Mouse (Mus musculus) adrenal gland, adult 18-20 months (tissue): ENCODE measurements around the gene Ndufa4l2. TPM values are rescaled to one million over a fixed set of nuclear protein-coding genes. Genes with fewer than 3 reads are reported as not detected.

Experiments used
- DNase-seq, 2 experiments: peaks; one replicate each; pipeline ENCODE4 v3.0.0; 2021 to 2022; ENCODE audit warnings: low spot score in 2 of 2
- total RNA-seq, 2 experiments: library from RNA; stranded (reverse); gene quantifications; 1 replicate in 1 of 2; 2 replicates in 1 of 2; pipeline ENCODE4 v1.2.3; 2021

Gene Ndufa4l2
- total RNA-seq, 2 experiments from 2014 or later = 36.0 to 55.3 TPM

DNA sequence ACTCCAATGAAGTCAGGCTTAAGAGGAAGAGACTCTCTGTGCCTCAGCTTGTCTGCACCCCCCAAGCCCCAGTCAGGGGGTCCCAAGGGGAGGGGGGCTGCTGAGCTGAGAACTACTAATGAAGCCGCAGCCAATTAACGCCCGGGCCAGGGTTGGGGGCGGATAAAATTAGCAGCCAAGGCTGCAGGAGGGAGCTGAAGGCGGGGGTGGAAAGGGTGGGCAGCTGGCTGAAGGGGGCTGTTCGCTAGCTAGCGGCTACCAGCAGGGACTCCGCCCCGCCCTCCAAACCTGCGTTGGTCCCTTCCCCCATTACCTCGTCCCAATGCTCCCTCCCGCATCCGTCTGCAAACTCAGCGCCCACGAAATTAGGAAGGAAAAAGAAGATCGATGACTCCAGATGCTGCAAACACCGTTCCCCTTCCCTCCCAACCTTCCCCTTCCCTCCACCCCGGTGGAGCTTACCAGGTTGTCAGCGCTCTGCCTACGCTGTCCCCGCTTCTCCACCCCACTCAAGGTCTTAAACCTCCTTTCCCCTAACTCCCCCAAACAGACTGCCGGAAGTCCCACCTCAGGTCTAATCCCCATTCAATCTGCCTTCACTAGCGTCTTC lies 10.0 kb downstream of the Ndufa4l2 start:
- DNase-seq = no peak

DNA sequence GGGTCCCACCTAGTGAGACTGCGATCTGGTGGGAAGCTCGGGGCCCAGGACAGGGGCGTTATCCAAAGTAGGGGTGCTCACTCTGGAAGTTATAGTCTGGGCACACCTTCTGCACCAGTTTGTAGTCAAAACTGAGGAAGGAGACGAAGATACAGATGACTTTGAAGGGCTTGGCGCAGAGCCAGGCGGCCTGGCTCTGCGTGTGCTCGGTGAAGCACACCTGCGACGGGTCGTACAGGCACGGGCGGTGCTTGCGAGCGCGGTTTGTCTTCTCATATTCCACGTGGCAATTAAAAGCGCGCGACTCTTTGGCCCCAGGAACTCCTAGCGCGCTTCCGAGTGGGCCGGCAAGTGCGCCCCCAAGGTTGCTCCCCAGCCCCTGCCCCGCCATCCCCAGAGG lies 11.3 kb downstream of the Ndufa4l2 start:
- DNase-seq = no peak

DNA sequence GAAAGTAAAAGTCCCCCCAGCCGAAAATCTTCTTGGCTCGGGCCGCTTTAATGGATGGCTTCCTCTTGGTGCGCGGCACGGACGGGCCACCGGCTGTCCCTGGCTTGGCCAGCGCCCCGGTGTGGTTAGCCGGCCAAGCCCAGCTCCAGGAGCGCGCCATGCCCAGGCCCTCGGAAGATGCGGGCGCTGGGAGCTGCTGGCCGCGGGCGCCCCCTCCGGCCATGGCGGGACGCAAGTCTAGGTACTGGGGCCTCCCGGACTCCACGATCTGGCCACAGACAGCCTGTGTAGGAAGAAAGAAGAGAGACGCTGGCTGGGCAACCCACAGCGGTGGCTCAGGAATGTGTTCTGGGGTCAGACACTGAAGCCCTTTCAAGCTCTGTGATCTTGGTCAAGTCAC lies 11.9 kb downstream of the Ndufa4l2 start:
- DNase-seq = peak; percentile 56 to 65

DNA sequence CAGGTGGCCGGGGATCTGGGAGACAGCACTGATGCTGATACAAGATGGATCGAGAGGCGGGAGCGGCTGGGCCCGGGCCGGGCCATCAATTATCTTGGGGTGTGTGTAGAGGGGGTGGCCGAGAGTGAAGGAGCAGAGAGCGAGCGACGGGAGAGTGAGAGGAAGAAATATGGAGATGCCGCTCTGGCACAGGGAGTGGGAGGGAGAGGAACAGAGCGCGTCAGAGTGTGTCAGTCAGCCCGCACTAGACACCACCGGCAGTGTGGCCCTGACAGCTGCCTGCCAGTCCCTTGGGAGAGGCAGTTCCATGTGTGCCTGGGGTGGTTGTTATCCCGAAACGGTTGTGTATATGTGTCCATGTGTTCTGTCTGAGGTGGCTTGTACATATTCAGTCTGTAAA lies 12.7 kb downstream of the Ndufa4l2 start:
- DNase-seq = no peak

DNA sequence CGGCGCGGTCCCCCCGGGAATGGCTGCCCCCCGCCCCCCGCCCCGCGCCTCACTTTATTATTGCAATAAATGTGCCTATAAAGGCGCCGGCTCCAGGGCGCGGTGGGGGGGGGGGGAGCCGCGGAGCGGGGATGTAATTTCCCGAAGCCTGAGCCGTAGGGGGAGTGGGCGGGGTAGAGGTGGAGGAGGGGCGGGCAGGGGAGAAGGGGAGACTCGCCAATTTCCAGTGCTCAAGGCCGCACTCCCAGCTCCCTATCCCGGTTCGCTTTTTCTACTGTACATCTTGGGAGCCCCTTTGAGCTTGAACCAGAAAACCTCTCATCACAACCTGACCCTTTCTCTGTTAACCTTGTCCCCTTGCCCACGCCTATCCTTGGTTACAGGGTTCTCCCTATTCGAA lies 16.2 kb downstream of the Ndufa4l2 start:
- DNase-seq = no peak

DNA sequence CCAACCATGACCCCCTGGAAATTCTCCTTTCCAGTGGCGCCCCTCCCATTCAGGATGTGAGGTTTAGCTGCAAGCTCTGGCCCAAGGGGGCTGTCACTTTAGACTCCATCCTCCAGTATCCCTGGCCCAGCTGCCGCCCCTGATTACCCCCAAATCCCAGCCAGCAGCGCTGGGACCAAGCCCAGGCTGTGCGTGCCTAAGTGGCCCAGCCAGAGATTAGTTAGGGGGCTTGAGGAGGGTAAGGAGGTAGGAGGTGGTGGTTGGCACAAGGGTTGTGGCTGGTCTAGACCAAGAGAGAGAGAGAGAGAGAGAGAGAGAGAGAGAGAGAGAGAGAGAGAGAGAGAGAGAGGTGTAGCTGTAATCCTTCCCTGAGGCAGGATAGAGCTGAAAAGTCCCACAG lies 16.8 kb downstream of the Ndufa4l2 start:
- no peak for DNase-seq

DNA sequence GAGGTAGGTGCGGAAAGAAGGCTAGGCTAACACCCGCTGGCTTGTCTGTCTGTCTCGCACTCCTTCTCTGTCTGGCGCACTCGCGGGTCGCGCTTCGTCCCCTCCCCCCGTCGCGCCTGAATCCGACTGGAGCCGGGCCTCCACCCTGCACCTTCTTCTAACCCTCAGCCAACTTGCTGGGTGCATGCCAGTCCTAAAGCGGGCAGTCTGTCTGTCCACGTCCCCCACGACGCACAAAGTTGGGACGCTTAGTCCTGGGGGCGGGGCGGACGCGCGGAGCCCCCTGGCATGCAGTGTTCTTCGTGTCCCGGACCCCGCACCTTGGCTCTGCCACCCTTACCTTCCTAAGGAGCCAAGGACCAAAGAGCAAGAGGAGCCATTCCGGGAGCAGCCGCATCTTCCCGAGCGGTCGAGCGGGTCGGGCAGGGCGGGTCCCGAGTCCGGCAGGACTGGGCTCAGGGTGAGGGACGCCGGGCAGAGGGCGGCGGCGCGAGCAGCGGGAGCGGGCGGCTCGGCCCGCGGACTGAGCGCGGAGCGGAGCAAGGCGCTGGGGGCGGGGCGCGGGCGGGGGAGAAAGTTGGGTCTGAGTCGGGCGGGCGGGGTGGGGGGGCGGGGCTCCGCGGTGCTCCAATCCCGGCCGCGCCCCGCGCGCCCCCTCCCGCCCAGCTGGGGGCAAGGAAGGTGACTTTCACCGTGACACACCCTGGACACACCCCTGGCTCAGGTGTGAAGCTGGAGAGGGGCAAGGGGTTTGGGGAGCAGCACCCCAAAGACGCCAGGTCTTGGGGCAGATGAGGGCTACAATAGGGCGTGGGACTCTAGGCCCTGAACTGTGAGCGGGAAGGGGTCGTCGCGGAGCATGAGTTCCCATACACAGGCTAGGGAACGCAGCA lies 19.5 kb downstream of the Ndufa4l2 start, which contains the start of gene Nxph4:
Gene Nxph4 (minus strand): TSS at position 524 of the 893 bp plus-strand sequence.
- peak in 1 of 2 experiments; percentile 38 for DNase-seq

DNA sequence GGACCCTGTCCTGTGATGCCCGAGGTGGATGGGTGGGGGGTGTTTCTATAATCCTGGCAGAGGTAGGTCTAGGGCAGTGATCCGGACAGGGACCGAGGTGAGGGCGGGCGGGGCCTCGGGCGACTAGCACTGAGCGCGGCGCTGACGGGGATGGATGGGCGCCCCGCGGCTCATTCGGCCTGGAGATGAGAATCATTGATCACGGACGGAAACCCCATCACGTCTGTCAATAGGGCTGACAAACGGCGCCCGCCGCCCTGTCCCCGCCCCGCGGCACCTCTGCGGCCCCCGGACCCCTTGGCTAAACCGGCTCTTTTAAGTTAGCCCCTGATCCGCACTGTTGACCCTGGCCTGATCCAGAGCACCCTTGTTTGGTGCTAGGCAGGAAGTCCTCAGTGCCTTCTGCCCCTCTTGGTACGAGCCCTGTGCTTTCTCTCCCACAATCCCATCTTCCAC lies 20.2 kb downstream of the Ndufa4l2 start:
- no peak for DNase-seq

DNA sequence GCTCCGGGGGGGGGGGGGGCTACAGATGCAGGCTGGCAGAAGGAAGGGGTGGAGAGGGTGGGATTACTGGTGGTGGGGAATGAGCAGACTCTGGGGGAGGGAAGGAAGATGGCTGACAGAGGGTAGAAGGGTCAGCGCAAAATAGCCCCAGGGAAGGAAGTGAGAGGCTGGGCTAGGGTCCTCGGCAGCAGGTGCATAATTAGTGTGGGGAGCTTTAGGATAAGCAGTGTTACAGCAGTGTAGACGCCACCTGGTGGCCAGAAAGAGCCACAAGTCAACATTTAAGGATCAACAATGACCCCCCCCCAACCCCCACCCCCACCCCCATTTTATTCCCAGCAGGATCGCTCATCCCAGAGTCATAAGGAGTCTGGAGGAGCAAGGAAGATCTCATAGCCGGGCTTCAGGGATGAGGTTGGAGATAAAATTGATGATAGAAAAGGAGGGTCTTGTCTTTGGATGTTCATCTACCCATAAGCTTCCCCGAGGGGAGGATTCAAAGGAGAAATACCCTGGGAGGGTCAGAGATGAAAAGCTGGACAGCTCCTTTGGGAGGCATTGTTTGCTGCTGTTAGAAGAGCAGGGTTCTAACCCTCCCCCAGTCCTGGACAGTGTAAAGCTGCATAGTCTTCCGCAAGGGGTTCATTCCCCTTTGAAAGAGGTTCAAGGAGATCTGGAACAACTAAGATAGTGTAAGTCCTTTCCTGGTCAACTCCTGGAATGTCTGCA lies 22.0 kb downstream of the Ndufa4l2 start:
- DNase-seq = peak in 1 of 2 experiments; percentile 47

DNA sequence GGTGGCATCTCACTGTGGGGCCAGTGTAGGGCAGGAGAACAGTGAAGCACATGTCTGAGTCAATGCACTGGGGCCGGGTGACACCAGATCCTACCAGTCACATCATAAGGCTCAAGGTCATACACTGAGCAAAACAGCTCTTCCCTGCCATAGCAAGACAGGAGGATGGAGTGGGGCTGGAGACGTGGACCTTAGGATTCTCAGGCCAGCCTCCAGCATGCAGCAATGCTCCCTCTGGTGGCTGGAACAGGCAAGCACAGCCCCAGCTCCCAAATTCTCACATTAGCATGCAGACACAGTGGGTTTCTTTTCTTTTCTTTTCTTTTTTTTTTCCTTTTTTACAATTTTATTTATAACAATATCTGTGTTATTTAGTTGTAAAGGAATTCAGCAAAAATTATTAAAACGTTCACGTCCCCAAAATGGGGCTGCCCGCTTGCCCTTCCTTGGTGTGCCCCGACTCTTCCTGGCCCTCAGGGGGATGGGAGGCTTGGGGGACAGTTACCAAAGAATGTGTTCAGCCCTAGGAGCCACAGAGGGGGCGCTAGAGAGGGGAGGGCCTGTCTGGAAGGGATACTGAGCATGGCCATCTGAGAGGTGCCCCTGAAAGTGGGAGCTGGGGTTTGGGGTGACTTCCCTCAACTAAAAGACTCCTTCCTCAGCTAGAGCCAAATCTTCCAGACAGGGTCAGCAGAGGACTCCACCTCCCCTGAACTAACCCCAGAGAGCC lies 23.3 kb downstream of the Ndufa4l2 start:
- peak; percentile 75 to 76 for DNase-seq

DNA sequence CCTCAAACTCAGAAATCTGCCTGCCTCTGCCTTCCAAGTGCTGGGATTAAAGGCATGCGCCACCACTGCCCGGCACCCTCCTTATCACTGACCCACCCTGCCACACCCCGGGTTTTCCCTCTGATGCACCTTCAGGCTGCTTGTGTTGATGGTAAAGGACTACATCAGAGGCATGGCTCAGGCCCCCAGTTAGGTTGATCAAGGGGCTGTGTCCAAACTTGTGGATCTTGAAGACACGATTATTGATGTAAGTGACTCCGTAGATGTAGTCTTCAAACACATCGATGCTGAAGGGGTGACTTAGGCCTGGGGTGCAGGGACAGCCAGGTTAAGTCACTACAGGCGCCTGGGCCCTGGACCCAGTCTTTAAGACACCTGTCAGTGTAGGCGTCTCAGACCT lies 26.7 kb downstream of the Ndufa4l2 start:
- DNase-seq = no peak

DNA sequence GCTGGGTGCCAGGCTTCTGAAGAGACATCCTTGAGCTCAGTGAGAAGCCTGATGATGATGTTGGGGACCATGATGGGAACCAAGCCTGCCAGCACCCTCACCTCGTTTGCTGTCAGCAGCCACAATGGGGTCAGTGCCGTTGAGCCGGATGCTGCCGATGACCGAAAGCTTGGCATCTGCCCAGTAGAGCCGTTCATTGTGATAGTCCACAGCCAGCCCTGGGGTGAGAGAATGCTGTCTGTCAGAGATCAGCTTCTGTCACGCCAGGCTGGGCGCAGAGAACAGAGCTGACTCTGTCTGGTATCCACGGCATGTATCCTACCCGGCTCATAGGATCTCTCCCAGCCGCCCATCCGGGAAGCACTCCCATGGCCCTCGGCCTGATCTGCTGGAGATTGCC lies 27.3 kb downstream of the Ndufa4l2 start:
- no peak for DNase-seq

DNA sequence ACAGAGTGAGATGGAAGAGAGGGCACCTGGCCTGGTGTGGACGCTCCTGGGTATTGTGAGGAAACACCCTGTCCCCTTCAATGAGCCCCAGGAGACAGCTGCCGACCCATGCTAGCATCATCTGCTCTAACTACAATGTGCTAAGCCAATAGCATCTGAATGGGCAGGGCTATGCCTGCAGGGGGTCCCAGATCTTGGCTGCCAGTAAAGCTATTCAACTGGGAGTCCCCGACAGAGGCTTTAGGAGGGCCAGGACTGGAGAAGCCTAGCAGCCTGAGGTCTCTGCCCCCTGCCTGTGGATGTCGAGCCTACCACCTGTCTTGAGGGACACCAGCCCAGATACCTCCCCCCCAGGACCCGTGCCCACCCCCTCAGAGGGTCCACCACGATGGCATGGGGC lies 28.0 kb downstream of the Ndufa4l2 start:
- no peak for DNase-seq

DNA sequence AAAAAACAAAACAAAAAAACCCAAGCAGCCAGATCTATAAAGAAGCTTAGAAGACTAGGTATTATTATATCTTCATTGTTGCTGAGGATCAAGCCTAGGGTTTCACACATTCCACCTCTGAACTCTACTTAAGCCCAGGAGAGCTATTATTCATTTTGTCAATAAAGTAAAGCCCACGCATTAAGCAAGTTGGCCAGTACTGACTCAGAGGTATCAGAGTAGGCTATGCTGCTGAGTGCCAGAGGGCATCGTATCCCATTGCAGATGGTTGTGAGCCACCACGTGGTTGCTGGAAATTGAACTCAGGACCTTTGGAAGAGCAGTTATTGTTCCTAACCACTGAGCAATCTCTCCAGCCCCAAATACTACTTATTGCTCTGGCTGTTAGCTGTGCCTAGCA lies 29.1 kb downstream of the Ndufa4l2 start:
- DNase-seq = no peak

DNA sequence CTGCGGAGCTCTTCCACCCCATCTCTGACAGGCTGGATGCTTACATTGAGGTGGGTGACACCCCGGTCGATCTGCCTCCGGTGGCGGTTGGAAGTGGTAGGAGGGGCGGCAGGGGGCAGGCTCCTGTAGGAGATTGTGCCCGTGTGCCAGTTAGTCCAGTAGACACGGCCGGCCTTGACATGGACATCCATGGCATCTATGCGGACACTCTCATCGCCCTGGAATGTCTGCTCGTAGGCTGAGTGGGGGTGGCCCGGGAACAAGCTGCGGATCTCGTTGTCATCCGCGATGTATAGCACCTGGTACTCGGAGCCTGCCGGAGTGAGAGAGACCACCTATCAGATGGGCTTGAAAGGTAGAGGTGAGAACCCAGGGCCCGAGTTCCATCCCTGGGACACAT lies 29.6 kb downstream of the Ndufa4l2 start:
- DNase-seq = no peak

DNA sequence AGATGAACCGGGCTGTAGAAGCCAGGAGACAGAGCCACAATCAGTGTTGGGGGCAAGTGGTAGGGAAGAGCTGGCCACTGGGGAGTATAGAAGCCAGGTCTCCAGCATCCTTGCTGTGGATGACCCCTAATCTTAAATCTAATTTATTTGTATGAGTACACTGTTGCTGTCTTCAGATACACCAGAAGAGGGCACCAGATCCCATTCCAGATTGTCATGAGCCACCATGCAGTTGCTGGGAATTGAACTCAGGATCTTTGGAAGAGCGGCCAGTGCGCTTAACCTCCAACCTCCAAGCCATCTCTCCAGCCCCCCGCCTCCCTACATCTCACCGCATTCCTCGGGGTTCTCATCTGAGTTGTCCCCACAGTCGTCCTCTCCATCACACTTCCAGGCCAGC lies 31.7 kb downstream of the Ndufa4l2 start:
- DNase-seq = no peak

DNA sequence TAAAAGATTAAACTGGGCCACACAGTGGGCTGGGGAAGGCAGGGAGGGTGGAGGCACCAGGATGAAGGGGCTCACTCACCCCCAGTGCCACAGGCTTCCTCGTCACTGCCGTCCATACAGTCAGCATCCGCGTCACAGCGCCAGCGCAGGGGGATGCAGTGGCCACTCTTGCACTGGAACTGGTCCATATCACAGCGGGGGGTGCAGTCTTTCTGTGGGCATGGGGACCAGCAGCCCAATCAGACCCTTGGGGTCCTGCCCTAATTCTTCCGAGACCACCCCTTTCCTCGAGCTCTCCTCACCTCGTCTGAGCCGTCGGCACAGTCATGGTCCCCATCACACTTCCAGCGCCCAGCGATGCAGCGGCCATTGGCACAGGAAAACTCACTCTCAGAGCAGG lies 33.5 kb downstream of the Ndufa4l2 start:
- no peak for DNase-seq

DNA sequence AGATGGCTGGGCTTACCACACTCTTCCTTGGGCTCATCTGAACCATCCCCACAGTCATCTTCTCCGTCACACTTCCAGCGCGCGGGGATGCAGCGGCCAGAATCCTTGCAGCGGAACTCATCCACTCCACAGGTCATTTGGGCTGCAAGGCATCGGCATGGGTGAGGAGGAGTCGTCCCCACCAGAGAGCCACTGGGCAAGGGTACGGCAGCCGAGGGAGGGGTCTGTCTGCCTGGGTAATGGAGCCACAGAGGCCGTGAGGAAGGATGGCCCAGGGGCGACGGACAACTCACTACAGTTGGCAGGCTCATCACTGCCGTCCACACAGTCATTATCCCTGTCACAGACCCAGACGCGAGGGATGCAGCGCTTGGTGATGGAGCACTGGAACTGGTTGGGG lies 35.1 kb downstream of the Ndufa4l2 start:
- DNase-seq = no peak

DNA sequence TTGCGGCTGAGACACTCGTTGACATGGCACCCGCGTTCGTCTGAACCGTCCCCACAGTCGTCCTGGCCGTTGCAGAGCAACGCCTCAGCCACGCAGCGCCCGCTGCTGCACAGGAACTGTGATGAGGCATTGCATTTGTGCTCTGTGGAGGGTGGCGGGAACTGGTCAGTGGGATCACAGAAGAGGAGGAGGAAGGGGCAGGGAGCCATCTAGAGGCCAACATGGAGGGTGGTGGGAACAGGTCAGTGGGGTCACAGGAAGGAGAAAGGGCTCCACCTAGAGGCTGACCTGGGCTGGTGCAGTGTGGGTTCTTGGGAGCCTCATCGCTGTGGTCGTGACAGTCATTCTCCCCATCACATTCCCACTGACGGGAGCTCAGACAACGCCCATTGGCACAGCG lies 40.9 kb downstream of the Ndufa4l2 start:
- no peak for DNase-seq

DNA sequence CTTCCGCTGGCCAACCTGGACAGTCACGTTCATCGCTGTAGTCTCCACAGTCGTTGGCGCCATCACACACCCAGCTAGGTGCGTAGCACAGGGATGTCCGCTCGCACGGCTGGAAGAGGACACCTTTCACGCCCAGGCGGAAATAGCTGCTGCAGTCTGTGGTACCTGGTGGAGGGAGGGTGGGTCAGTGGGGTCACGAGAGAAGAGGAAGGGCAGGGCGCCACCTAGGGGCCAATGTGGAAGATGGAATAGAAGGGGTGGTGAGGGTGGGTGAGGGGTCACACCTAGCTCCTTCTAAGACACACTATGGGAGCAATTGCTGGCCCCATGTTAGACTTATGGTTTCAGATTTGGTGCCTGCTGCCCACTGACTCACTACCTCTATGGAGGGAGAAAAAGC lies 42.6 kb downstream of the Ndufa4l2 start:
- DNase-seq = no peak

DNA sequence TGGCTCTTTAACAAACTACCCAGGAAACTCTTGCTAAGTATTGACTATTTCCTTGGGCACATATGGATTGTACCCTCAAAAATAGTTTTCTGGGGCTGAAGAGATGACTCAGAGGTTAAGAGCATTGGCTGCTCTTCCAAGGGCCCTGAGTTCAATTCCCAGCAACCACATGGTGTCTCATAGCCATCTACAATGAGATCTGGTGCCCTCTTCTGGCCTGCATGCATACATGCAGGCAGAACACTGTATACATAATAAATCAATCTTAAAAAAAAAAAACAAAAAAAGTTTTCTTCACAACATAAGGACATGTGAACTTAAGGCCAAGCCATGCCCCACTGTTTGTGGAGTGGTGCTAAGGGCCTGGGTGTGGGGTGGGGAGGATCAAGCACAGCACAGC lies 46.4 kb downstream of the Ndufa4l2 start:
- DNase-seq = no peak
